Mouse (Mus musculus) C2C12 (cell line): ENCODE measurements around the gene Ttll6.

Experiments
- CEBPB ChIP-seq: IDR thresholded peaks from one replicate; pipeline ENCODE4 v1.6.1; 2011; ENCODE audit warnings: low read depth, mild to moderate bottlenecking, control low read depth, moderate library complexity
- CTCF ChIP-seq: IDR thresholded peaks from one replicate; pipeline ENCODE4 v1.5.1; 2011; ENCODE audit not compliant: control insufficient read depth, insufficient read depth, insufficient read length
- FOSL1 ChIP-seq: IDR thresholded peaks from one replicate; pipeline ENCODE4 v1.8.0; 2011; ENCODE audit warnings: mild to moderate bottlenecking, low read length; ENCODE audit not compliant: poor library complexity, insufficient read depth, severe bottlenecking
- MAX ChIP-seq: IDR thresholded peaks from one replicate; pipeline ENCODE4 v1.6.1; 2011; ENCODE audit warnings: mild to moderate bottlenecking, control low read depth
- MYOG ChIP-seq: IDR thresholded peaks from one replicate; pipeline ENCODE4 v1.6.1; 2011; ENCODE audit not compliant: control insufficient read depth, insufficient read length; ENCODE audit errors: extremely low read depth
- USF1 ChIP-seq: IDR thresholded peaks from one replicate; pipeline ENCODE4 v1.6.1; 2011; ENCODE audit warnings: low read depth, mild to moderate bottlenecking, control low read depth, moderate library complexity

GRCm38 (mm10) chr11:96170711-96171379 is 37.3 kb downstream of the Ttll6 start:
- no peak for TF ChIP-seq CTCF
- no peak for TF ChIP-seq MYOG
- TF ChIP-seq FOSL1, result no peak
- no peak for TF ChIP-seq MAX
- no peak for TF ChIP-seq CEBPB
- no peak for TF ChIP-seq USF1
